Mouse (Mus musculus) ovary, adult 18-20 months (tissue): ENCODE results near the gene Rab26.

ENCODE experiments used
- DNase-seq: peaks from one replicate; pipeline ENCODE4 v3.0.0; 2022; ENCODE audit warnings: low spot score, mixed read lengths

Gene Rab26

DNA sequence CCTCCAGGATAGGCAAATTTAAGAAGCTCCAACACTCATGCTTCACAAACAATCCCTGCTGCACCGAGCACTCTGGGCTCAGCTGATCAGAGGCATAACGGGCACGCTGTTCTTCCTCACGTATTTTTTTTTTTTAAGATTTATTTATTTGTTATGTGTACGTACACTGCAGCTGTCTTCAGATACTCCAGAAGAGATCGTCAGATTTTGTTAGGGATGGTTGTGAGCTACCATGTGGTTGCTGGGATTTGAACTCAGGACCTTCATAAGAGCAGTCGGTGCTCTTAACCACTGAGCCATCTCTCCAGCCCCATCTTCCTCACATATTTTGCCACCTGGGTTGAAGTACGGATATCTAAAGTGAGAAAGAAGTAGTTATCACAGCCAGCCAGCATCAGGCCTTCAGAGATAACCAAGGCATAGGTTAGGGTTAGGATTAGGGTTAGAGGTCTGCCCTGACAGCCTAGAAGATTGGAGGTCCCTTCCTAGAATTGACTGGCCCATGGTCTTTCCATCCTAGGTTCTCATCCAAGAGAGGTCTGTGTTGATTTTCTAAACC lies at the start of gene Rab26:
TSS of gene Rab26 (minus strand) at position 51 of the 559 bp plus-strand sequence.
- no peak for DNase-seq

DNA sequence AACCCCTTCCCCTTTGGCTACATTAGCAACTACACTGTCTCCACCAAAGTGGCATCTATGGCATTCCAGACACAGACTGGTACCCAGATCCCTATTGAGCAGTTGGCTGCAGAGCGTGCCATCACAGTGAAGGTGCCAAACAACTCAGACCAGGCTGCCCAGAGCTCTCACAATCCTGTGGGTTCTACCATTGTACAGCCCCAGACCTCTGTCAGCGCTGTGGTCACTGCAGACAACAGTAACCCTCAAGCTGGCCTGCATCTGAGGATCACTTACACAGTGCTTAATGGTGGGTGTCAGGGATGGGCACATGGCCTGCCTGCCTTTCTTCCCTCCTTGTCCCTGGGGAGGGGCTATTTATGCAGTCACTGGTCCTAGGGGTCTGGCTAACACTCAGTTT lies 46.3 kb upstream of the Rab26 start:
- no peak for DNase-seq

DNA sequence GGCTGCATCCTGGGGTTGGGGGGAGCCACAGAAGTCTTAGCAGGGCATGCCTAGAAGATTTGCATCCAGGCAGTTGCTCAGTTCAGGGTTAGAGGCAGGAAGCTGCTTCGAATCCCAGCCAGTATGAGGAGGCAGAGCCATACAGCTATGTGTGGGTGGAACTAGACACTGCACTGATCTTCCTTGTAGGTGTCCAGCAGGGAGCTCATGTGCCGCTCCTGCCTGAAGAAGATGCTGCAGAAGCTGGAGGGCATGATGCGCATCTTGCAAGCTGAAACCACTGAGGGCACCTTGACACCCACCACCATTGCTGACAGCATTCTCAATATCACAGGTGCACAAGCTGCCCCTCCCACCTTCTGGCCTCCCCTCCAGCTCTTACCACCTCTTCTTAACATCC lies 45.5 kb upstream of the Rab26 start:
- no peak for DNase-seq

DNA sequence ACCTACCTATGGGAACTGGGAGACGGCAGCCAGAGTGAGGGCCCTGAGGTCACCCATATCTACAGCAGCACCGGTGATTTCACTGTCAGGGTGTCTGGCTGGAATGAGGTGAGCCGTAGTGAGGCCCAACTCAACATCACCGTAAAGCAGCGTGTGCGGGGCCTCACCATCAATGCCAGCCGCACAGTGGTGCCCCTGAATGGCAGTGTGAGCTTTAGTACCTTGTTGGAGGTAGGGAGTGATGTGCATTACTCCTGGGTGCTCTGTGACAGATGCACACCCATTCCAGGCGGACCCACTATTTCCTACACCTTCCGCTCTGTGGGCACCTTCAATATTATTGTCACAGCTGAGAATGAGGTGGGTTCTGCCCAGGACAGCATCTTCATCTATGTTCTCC lies 39.8 kb upstream of the Rab26 start:
- no peak for DNase-seq

DNA sequence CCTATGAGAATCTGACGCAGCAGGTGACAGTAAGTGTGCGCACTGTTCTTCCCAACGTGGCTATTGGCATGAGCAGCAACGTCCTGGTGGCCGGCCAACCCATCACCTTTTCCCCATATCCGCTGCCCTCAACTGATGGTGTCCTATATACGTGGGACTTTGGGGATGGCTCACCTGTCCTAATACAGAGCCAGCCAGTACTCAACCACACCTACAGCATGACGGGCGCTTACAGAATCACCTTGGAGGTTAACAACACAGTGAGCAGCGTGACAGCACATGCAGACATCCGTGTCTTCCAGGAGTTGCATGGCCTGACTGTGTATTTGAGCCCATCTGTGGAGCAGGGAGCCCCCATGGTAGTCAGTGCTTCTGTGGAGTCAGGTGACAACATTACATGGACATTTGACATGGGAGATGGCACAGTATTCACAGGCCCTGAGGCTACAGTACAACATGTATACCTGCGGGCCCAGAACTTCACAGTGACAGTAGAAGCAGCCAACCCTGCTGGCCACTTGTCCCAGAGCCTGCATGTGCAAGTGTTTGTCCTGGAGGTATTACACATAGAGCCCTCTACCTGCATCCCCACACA lies 38.7 kb upstream of the Rab26 start:
- no peak for DNase-seq

DNA sequence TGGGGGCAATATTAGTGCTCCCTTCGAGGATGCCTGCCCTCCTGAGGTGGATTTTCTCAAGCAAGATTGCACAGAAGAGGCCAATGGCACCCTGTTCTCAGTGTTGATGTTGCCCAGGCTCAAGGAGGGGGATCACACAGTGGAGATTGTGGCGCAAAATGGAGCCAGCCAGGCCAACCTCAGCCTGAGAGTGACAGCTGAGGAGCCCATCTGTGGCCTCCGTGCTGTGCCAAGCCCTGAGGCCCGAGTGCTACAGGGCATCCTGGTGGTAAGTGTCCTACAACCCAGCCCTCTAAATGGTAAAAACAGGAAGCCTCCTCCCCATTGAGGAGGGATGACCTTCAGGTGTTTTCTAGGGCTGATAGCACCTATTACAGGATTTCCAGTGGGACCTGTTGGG lies 35.8 kb upstream of the Rab26 start:
- DNase-seq: no peak

DNA sequence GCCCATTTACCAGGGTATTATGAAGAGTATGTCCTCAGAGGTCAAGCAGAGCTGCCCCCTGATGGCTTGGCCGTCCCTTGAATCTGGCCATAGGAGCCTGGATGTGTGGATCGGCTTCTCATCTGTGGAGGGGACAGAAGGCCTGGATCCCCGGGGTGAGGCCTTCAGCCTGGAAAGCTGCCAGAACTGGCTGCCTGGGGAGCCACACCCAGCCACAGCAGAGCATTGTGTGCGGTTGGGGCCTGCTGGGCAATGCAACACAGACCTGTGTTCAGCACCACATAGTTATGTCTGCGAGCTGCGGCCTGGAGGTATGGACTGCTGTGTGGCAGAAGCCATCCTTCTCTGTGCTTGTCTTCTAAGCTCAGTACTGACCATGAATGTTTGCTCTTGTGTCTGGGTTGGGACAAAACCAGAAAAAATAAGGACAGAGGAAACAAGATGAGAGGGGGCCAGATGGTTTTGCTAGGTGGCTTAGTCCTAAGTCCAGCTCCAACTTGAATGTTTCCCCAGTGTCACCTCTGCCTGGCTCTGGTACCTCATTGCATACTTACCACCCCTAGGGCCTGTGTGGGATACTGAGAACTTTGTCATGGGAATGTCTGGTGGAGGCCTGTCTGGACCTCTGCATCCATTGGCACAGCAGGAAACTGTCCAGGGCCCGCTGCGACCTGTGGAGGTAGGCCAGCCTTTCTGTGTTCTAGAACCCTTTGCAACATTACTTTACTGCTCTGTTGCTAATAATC lies 33.2 kb upstream of the Rab26 start:
- DNase-seq: no peak

DNA sequence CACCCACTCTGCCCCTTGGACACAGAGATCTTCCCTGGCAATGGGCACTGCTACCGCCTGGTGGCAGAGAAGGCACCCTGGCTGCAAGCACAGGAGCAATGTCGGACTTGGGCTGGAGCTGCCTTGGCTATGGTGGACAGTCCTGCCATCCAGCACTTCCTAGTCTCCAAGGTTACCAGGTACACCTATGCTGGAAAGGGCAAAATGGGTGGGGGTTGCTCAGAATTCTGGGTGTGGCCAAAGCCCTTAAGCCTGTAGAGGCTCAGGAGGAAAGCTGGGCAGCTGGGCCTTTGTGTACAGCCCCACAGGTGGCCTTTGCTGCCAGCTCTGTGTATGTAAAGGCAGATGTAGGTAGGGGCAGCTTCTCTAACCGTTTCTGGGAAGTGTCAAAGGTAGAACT lies 31.8 kb upstream of the Rab26 start:
- DNase-seq: no peak

DNA sequence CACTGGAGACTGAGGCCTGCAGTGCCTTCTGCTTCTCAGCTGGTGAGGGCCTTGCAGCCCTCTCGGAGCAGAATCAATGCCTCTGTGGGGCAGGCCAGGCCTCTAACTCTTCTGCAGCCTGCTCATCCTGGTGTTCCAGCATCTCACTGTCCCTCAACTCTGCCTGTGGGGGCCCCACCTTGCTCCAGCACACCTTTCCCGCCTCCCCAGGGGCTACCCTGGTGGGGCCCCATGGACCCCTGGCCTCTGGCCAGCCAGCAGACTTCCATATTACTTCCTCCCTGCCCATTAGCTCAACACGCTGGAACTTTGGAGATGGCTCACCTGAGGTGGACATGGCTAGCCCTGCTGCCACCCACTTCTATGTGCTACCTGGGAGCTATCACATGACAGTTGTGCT lies 31.1 kb upstream of the Rab26 start:
- DNase-seq: no peak

DNA sequence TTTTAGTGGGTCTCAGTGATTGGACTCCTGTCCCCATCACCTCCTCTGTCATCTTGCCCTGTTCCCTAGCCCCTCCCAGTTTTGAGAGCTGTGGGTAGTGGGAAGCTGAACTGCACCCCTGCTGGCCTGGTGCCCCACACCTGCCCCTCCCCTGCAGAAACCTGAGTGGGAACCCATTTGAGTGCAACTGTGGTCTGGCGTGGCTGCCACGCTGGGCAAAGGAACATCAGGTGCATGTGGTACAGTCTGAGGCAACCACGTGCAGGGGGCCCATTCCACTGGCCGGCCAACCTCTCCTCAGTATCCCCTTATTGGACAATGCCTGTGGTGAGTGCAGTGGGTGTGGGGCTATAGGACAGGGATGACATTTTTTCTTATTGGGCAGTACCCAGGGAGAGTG lies 30.4 kb upstream of the Rab26 start:
- no peak for DNase-seq

DNA sequence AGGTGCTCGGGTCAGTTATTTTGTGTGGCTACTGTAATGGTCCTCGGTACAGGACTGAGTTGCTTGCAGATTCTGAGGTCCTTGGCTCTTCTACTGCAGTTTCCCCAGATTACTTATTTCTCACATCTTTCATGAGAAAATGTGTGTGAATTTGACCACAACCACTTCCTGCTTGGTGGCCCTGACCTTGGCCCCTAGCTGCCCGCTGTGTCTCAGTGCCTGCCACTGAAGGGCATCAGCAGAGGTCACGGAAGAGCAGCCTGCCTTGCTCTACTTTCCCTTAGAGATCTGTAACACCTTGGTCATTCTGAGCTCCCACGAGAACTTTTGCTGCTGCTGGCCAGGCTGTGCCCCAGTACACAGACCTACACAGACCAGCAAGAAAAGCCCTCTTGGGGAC lies 29.6 kb upstream of the Rab26 start:
- no peak for DNase-seq

DNA sequence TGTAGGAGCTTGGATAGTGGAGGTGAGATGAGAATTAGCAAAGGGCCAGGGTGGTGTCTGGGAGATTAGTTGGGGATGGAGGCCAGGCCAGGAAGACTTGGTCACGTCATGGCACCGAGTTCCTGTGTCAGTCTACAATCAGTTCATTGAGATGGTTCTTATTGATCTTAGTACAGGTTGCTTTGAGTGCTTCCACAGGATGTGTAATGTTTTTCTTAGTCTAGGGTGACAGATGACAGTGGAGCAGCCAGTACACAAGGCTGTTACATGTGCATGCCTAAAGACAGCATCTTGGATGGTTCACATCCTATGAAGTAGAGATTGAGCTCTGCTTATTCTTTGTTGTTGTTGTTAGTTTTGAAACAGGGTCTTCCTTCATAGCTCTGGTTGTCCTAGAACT lies 27.6 kb upstream of the Rab26 start:
- DNase-seq: no peak

DNA sequence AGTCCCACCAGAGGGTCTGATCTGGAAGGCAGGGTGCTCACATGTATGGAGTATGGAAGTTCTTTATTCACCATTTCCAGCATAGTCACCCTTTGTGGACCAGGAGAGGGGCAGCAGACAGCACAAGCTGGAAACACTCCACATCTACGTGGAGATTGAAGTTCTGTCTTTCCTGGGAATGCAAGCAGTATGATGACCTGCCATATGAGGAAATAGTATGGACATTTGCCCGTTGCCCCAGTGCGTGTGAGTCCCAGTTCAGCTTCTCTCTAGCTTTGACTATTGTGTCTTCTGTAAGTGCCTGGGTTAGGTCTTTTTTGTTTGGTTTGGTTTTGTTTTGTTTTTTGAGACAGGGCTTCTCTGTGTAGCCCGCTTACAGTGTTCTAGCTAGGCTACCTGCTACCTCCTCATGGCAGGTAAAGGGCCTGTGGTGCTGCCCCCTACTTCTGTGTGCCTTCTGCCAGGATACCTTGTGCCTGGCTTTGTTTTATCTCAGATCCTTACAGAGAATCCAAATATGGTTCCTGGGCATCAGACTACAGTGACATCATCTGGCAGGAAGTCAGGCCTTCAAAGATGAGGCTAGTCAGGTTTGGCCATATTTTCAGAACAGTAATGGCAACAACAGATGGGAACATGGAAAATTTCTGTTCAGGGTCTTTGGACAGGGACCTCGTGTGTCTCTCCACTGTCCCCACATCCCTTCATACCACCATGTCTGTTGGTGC lies 26.5 kb upstream of the Rab26 start:
- no peak for DNase-seq

DNA sequence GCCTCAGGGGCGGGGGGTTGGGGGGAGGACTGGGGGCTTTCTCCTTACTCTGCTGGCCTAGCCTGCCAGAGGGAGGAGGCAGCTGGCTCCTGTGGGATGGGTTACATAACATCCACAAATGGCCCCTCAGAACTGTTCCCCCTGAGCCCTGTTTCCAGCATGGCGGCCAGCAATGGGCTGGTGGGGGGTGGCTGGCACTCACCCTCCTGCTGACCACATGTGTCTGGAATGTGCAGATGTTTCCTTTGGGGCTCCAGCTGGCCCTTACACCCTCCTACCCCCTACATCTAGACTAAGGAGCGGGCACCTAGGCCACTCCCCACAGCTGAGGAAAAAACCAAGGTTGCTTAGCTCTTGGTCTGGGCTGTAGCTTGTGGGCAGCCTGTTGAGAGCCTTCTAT lies 25.1 kb upstream of the Rab26 start:
- no peak for DNase-seq

DNA sequence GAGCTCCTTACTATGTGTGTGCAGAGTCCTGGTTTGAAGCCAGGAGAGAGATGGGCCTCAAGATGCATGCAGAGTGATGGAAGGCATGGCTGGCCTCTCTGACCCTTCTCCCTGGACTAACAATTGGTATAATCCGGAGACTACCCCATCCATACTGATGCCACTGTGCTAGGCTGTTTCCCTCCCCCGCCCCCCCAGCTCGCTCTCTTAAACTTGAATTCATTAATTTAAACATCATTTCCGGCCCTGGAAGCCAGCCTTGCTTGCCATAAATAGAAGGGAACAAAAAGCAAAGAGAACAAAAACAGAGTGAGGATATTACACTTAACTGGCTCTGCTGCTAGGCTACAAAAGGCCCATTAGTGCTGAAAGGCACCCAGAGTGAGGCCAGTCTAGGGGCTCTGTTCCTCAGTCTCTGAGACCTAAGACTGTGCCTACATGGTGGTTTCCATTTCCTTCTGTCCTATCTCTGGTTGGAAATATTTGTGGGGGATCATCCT lies 24.6 kb upstream of the Rab26 start:
- DNase-seq: no peak

DNA sequence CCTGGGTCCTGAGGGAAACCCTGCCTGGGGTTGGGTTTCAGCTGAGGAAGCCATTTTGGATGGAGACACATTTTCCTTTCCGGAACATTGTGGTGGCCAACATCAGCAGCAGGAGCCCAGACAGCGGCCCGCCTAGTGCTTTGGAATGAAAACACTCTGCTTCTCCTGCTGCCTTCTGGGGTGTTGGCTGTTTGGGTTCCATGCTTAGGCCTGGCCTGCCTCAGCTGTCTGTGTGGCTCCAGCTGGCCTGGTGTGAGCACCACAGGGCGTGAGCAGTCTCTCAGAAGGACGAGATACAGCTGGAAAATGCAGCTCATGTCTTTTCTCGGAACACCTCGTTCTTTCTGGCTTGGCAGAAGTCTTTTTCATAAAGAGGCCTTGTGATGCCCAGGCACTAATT lies 23.1 kb upstream of the Rab26 start:
- DNase-seq: no peak

DNA sequence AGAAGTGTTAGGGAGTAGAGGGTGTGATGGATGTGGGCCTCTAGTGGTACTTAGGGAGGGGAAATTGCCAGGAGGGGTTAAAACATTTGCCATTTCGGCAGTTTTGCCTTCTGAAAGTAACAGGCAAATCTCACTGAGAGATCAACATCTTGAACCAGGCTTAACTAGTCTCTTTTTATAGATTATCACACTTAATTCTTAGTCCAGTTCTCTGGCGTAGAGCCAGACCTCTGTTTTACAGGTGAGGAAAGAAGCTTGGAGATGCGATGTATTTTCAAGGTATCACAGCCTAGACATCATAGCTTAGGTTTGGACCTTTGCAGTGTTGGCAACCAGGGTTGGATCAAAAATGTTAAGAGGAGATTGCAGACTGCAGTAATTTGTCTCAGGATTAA lies 17.0 kb upstream of the Rab26 start:
- DNase-seq: no peak

DNA sequence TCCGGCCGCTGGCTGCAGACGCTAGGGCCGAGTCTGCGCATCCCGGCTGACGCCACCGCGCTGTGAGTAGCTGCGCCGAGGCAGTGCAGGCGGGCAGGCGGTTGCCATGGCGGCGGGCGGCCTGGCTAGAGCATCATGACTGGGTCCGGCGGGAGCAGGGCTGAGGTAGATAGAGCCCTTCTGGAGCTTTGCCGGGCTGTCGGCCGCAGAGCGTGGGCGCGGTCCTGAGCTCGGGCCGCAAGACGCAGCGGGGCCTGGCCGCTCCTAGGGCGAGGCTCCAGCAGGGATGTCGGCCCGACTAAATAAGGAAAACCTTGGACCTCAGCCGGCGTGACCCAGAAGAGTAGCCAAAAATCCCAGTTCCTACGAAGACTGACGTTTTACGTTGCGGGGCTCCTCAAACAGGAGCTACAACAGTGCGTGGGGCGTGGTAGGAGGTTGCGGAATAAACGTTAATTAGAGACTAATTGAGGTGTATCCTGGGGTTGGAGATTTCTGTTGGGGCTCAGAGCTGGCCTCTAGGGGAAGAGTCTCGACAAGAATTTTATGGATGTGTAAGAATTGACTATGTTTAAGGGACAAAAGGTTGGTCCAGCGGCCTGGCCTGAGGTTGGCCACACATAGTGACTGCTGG lies 16.5 kb upstream of the Rab26 start:
- peak; percentile 75 for DNase-seq

DNA sequence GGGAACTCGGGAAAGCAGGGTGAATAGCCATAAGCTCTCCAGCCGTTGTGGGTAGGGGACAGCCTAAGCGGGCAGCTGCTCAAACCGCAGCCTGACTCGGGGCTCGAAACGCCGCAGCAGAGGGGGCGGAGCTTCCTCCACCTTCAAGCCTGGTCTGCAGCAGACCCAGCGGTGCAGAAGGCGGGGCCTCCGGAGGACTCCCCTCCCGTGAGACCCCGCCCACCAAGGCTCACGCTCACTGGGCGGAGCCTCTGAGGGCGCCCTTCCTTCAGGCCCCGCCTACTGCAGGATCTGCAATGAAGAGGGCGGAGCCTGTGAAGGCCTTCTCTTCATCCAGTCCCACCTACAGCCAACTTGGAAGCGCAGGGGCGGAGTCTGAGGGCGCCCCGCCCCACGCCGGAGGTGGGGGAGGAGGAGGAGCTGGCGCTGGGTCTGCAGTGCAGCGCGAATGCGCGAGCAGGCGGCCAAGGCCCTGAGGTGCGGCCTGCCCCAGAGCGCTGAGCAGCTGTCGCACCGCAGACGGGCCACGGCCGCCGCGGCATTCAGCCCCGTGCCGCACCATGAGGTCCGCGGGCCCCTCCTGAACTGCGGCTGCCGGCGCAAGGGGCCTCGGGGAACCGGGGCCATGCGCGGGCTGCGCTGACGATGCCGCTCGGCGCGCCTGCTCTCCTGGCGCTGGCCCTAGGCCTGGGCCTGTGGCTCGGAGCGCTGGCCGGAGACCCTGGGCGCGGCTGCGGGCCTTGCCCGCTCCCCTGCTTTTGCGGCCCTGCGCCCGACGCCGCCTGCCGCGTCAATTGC lies 15.8 kb upstream of the Rab26 start, which contains the start of gene Pkd1:
TSS of gene Pkd1 (plus strand) at position 217 of the 798 bp plus-strand sequence.
- DNase-seq: peak; percentile 99

DNA sequence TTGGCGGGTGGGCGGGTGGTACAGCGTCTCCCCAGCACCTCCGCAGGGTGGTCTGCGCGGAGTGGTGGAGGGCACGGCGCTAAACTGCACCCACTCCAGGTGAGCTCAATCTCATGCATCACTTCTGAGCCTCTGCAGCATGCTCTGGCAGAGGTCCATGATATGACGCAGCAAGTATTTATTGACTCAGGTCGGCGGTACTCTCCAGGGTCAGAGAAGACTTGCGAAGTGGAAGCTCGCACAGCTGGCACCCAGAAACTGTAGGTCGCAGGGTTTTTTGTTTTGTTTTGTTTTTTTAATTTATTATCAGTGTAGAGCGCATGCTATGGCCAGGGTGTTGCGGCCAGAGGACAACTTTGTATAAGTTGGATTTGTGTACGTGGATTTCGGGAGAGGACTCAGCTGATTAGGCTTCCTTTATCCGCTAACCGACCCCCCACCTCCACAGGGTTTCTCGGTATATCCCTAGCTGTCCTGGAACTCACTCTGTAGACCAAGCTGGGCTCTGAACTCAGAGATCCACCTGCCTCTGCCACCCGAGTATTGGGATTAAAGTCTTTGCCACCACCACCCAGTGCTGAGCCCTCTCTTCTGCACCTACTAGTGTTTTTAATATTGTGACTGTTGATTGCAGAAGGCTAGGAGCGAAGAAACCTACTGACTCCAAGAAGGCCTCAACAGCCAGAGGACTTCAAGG lies 15.1 kb upstream of the Rab26 start:
- DNase-seq: no peak

DNA sequence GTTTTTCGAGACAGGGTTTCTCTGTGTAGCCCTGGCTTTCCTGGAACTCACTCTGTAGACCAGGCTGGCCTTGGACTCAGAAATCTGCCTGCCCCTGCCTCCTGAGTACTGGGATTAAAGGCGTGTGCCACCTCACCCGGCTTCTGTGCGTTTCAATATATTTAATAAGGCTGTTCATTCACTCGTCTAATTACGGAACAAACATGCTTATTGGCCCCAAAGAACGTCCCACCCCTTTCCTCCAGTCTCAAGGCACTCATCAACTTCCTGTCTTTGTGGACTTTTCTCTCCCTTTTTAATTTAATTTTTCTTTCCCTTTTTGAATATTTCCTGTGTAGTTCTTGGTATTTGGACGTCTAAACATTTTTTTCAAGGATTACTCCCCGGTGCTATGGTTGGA lies 14.4 kb upstream of the Rab26 start:
- DNase-seq: no peak
